Mouse (Mus musculus): ENCODE results near the gene Cmtm5. TPM values are rescaled to one million over a fixed set of nuclear protein-coding genes. Genes with fewer than 3 reads are reported as not detected.
A peak's percentile ranks its signal among the peaks of the same experiment; 100 is the strongest.

The Cmtm5 gene
- under 1 TPM in 1 of 2 experiments, not detected in 1; 0.96 TPM for total RNA-seq (2021)
- long read RNA-seq, experiment 1 = 0 reads
- long read RNA-seq, experiment 2, partial matches to known transcripts = 0 of 1 reads
- long read RNA-seq, experiment 2, other reads (novel, unspliced or antisense) = 0 of 1 reads

GRCm38 (mm10) chr14:54935904-54936830, at the start of gene Cmtm5:
Gene Cmtm5, plus strand, starts transcription at chr14:54936261.
- no peak for DNase-seq (ENCODE audit: low spot score in 2 of 2)

- DNase-seq (ENCODE audit: low spot score in 2 of 2) = no peak
These were observed 43.9 kb upstream of the Cmtm5 start, which contains the start of gene Pabpn1 for GRCm38 (mm10) chr14:54892200-54892599. Gene Pabpn1, plus strand, starts transcription at chr14:54892500.

- peak; percentile 91 to 94 for DNase-seq (ENCODE audit: low spot score in 2 of 2)
These were observed 42.3 kb upstream of the Cmtm5 start for GRCm38 (mm10) chr14:54893651-54894181.

DNA sequence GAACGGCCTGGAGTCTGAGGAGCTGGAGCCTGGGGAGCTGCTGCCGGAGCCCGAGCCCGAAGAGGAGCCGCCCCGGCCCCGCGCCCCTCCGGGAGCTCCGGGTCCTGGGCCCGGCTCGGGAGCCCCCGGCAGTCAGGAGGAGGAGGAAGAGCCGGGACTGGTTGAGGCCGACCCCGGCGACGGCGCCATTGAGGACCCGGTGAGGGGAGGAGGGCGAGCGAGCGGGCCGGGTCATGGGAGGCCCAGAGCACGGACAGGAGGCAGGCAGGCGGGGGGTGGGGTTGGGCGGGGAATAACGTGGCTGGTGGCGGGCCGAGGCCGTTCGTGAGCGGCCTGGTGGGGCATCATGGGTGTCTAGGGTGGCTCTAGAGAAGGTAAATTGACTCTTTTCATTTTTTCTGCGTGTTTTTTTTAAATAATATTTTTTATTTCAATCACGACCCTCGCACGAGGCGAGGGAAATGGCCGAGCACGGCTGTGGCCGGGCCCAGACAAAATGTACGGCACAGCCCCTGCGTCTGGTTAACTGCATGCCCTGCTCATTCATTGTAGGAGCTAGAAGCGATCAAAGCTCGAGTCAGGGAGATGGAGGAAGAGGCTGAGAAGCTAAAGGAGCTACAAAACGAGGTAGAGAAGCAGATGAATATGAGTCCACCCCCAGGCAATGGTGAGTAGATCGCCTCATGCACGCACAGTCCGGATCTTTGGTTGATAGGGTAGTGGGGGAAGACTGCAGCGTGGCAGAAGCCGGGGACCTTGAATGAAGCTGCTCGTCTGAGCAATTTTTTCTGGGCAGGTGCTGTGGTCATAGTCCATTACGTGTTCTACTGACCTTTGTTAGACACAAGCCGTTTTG, 41.5 kb upstream of the Cmtm5 start:
- DNase-seq (ENCODE audit: low spot score in 2 of 2) = peak; percentile 65 to 73

DNA sequence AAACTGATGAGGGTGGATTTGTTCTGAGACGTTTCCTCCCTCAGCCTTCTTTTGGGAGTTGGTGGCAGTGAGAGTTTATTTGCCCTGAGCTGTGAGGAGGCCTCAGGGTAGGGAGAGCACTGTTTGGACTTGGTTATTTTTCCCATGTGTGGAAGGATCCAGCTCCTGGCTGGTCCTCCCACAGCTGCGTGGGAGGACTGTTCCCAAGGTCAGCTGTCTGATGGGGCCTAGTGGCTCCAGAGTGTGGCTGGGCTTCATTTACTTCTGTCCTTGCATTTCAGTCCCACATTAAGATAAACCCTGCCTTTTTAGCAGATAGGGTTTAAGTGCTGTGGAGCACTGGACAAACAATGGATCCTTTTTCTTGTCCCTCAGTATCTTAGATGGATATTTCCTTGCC, 38.6 kb upstream of the Cmtm5 start:
- no peak for DNase-seq (ENCODE audit: low spot score in 2 of 2)

DNA sequence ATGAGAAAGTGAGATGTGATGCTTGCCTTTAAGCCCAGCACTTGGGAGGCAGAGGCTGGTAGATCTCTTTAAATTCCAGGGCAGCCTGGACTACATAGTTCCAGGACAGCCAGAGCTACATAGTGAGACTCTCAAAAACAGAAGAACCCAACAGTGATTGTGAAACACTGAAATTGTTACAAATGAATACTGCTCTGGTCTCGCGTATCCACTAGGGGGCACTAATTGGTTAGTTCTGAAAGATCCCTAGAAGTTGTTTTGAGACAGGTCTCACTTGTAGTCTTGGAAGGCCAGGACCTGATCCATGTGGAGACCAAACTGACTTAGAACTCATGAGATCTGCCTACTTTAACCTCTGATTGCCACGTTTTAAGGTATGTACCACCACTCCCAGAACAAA, 35.7 kb upstream of the Cmtm5 start:
- DNase-seq (ENCODE audit: low spot score in 2 of 2) = no peak

DNA sequence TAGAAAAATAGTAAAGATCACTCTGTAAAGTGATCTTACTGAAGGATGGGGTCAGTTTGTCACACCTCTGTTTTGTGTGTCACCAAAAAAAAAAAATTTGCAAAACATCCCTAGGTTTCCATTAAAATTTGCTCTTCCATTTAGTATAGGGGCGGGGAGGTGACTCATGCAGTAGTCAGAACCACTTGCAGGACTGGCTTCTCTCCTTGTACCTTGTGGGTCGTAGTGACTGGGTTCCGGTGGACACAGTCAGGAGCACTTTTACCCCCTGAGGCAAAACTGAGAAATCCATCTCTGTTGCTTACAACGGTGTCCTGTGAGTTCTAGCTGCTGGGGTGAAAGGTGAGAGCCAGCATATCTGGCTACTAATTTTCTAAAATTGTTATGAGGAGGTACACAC, 32.4 kb upstream of the Cmtm5 start:
- no peak for DNase-seq (ENCODE audit: low spot score in 2 of 2)

DNA sequence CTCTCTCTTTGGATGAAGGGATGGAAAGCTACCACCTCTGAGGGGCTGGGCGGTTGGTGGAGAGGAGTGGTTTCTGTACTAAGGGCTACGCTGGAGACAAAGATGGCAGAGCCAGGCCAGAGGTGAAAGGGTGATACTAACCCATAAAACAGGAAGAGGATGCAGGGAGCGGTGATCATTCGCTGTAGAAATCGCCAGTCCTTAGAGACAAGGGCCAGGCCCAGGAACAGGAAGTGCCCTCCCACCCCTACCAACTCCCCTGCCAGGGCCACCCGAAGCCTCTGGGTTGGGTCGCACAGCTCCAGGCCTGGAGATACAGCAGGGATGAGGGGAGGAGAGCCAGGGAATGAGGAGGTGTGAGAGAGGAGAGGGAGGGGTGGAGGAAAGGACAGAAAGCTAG, 27.4 kb upstream of the Cmtm5 start:
- no peak for DNase-seq (ENCODE audit: low spot score in 2 of 2)

- DNase-seq (ENCODE audit: low spot score in 2 of 2) = no peak
These were observed 23.8 kb upstream of the Cmtm5 start for GRCm38 (mm10) chr14:54912109-54912850.

GRCm38 (mm10) chr14:54912886-54913285, 23.2 kb upstream of the Cmtm5 start, which contains the start of gene Slc22a17:
Gene Slc22a17, minus strand, starts transcription at chr14:54913132.
- peak; percentile 65 to 68 for DNase-seq (ENCODE audit: low spot score in 2 of 2)

DNA sequence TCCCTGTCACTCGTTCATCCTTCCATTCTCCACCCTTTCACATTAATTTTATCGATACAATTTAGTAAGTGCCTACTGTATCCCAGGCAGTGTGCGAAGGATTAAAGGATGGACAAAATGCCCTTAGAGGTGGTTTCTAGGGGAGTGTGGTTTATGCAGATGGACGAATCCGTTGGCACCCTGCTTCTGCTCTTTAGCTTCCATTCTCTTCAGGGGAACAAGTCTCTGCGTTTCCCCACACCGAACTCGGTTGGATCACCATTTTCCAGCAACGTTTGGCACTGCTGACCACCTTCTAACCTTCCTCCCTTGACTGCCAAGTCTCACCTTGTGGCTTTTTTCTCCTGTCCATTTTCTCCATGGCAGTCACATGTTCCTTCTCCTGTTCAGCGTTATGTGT, 22.7 kb upstream of the Cmtm5 start:
- DNase-seq (ENCODE audit: low spot score in 2 of 2) = no peak

GRCm38 (mm10) chr14:54920076-54920685, 15.9 kb upstream of the Cmtm5 start:
- DNase-seq (ENCODE audit: low spot score in 2 of 2) = no peak

- no peak for DNase-seq (ENCODE audit: low spot score in 2 of 2)
These were observed 11.3 kb upstream of the Cmtm5 start for GRCm38 (mm10) chr14:54924641-54925348.

DNA sequence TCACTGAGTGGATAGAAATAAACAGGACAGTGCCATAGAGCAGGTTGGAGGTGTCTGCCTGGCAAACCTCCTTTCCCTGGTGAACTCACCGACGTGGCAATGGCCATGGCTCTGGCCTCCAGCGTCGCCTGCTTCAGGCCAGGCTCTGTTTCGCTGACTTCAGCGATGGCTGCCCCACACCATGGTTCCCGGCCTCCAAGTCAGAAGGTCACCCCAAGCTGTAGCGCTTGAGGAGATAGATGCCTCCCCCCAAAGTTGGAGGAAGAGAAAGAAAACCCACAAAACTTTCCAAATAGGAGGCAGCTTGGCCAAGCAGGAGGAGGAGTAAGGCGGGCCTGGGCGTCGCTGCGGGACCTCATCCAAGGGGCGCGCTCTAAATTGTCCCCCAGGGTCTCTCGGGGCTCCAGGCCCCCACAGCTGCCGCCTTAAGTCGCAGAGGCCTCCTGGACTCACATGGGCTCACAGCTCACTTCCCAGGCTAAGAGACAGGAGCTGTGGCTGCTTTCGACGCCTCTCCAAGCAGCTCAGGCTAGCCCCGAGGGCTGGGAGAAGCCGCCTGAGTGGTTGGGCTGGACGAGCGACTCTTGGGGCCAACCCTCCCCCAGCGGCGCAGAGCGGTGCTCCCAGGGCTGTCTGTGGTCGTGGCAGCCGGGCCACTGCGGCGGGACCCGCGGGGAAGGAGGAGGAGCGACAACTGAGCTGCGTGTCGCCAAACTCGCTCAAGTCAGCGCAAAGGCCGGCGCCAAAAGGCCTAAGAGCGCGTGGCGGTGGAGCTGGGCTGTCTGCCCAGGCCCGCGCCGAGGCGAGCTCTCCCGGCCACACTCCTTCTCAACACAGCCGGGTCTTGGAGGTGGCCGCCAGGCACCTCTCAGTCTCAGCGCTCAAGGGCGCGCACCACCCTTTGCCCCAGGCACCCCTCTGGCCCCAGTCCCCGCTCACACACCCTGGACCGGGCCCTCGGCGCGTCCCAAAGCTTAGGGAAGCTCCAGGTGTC, 10.4 kb upstream of the Cmtm5 start, which contains the start of gene Efs:
TSS of gene Efs (minus strand) at position 778 of the 994 bp plus-strand sequence.
- DNase-seq (ENCODE audit: low spot score in 2 of 2) = peak; percentile 18 to 39

DNA sequence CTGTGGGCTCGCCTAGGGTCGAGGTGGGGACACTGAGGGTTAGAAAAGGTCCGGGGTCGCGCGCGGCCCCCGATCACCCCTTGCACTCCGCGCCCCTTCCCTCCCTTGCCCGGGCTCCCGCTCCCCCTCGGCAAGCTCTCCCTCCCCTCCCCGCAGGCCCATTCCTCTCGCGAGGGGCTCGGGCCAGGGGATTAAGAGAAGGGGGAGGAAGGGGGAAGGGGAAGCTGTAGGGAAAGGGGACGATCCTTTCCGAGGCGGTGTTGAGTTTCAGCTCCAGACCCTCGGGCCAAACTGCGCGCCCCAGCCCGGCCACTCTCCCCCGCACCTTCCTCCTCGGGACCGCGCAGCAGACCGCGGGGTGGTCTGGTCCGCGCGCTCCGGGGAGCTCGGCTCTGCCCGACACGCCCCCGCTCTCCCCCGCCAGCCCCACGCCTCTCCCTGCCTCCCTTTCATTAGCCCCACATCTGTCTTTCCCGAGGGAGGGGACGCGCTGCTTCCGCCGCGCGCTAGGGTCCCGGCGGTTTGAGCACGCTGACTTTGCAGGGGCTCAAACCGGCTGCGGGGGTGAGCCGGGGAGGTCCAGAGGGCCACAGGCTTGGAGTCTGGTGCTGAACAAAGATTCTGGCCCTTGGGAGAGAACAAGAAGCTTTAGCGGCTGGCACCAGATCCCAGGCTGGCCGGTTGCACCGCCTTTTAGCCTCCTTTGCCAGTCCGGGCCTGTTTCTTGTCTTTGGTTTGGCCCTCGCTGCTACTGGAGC, 9.5 kb upstream of the Cmtm5 start:
- DNase-seq (ENCODE audit: low spot score in 2 of 2) = peak in 1 of 2 experiments; percentile 29

GRCm38 (mm10) chr14:54927296-54927695, 8.8 kb upstream of the Cmtm5 start:
- no peak for DNase-seq (ENCODE audit: low spot score in 2 of 2)

DNA sequence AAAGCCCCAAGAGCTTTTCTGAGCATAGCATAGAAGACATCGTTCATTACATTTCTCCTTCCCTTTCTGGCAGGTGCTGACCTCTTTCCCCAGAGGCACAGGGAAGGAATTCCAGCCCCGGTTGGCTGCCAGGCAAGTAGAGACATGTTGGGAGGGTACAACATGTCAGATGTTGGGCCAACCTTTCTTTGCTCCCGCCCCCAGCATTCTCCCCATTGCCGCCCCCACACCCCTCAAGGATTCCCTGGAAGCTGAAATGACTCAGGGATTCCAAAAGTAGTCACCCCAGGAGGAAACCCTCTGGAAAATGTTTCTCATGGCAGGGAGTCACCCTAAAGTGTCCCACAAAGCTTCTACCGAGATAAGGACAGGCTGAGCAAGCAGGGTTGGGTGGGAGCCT, 6.3 kb upstream of the Cmtm5 start:
- no peak for DNase-seq (ENCODE audit: low spot score in 2 of 2)
